Mouse (Mus musculus) hindlimb bud, embryonic 11.5 days (tissue): Measurements from ENCODE around the gene H2-Q10.

Experiments used
- DNase-seq: peaks from one replicate; pipeline ENCODE4 v3.0.0-alpha.2; 2012; ENCODE audit warnings: low read depth, low spot score; ENCODE audit errors: extremely low spot score

H2-Q10 gene

GRCm38 (mm10) chr17:35513886-35514285 lies 44.0 kb downstream of the H2-Q10 start:
- DNase-seq, result peak; percentile 72

- no peak for DNase-seq
Observed at GRCm38 (mm10) chr17:35514756-35515155, 44.9 kb downstream of the H2-Q10 start.

- no peak for DNase-seq
Observed at GRCm38 (mm10) chr17:35515911-35516640, 46.2 kb downstream of the H2-Q10 start.

- peak; percentile 85 for DNase-seq
Observed at GRCm38 (mm10) chr17:35516652-35517500, 47.0 kb downstream of the H2-Q10 start, which contains the start of the genes Tcf19 and Cchcr1. Gene Tcf19 (minus strand): TSS chr17:35516824. Gene Cchcr1 (plus strand): TSS chr17:35517100.

- no peak for DNase-seq
Observed at GRCm38 (mm10) chr17:35517526-35517925, 47.6 kb downstream of the H2-Q10 start.
